Mouse (Mus musculus): ENCODE measurements around the gene Dapk1. TPM values are rescaled to one million over a fixed set of nuclear protein-coding genes. Genes with fewer than 3 reads are reported as not detected.

Gene Dapk1
- polyA plus RNA-seq, 1 experiment from 2014 or later = 35.3 TPM

- no peak for ATAC-seq (ENCODE audit: low FRiP score)
- 82% methylated on average over 3 of the region's 3 CpGs for WGBS
- no peak overlapping the region for H3K4me2 ChIP-seq (replicated peaks)
- H3K36me3 ChIP-seq (replicated peaks; ENCODE audit: control insufficient read depth, insufficient read depth) = peaks cover 82% of the 10 kb centered on the region
- DNase-seq (ENCODE audit: low spot score) = no peak
- no peak overlapping the region for H3K9ac ChIP-seq
- H3K4me3 ChIP-seq (replicated peaks; ENCODE audit: low read length) = no peak overlapping the region
- no peaks in the 10 kb centered on the region for H3K27me3 ChIP-seq (ENCODE audit: control insufficient read depth, insufficient read depth, low read length)
- H3K27ac ChIP-seq = no peak overlapping the region
- H3K4me1 ChIP-seq (replicated peaks; ENCODE audit: control insufficient read depth, insufficient read depth, low read length) = no peaks in the 10 kb centered on the region
- no peaks in the 10 kb centered on the region for H3K9me3 ChIP-seq (ENCODE audit: control insufficient read depth, low read length)
These were observed 129.3 kb downstream of the Dapk1 start for GRCm38 (mm10) chr13:60731001-60731400.

- H3K27me3 ChIP-seq (ENCODE audit: control insufficient read depth, insufficient read depth, low read length) = no peaks in the 10 kb centered on the region
- H3K4me1 ChIP-seq (replicated peaks; ENCODE audit: control insufficient read depth, insufficient read depth, low read length) = no peaks in the 10 kb centered on the region
- H3K9me3 ChIP-seq (ENCODE audit: control insufficient read depth, low read length) = no peaks in the 10 kb centered on the region
- ATAC-seq (ENCODE audit: low FRiP score) (no peak), DNase-seq (ENCODE audit: low spot score) (no peak)
- H3K9ac ChIP-seq = no peak overlapping the region
- 86% methylated on average over 9 of the region's 9 CpGs for WGBS
- no peak overlapping the region for H3K4me3 ChIP-seq (replicated peaks; ENCODE audit: low read length)
- H3K27ac ChIP-seq = no peak overlapping the region
- H3K36me3 ChIP-seq (replicated peaks; ENCODE audit: control insufficient read depth, insufficient read depth) = peaks cover 67% of the 10 kb centered on the region
- no peak overlapping the region for H3K4me2 ChIP-seq (replicated peaks)
These were observed 133.6 kb downstream of the Dapk1 start for GRCm38 (mm10) chr13:60735306-60735705.

- Histone ChIP-seq H3K9me3 (ENCODE audit: control insufficient read depth, low read length) (no peaks in the 10 kb centered on the region), H3K27me3 (ENCODE audit: control insufficient read depth, insufficient read depth, low read length) (no peaks in the 10 kb centered on the region), H3K4me2 (replicated peaks) (no peak overlapping the region), H3K9ac (no peak overlapping the region), H3K4me3 (replicated peaks; ENCODE audit: low read length) (no peak overlapping the region), H3K36me3 (replicated peaks; ENCODE audit: control insufficient read depth, insufficient read depth) (peaks cover 67% of the 10 kb centered on the region), H3K4me1 (replicated peaks; ENCODE audit: control insufficient read depth, insufficient read depth, low read length) (no peaks in the 10 kb centered on the region), H3K27ac (no peak overlapping the region)
- WGBS = 59% methylated on average over 13 of the region's 13 CpGs
- no peak for DNase-seq (ENCODE audit: low spot score)
- no peak for ATAC-seq (ENCODE audit: low FRiP score)
These were observed 134.8 kb downstream of the Dapk1 start for GRCm38 (mm10) chr13:60736421-60737105.

DNA sequence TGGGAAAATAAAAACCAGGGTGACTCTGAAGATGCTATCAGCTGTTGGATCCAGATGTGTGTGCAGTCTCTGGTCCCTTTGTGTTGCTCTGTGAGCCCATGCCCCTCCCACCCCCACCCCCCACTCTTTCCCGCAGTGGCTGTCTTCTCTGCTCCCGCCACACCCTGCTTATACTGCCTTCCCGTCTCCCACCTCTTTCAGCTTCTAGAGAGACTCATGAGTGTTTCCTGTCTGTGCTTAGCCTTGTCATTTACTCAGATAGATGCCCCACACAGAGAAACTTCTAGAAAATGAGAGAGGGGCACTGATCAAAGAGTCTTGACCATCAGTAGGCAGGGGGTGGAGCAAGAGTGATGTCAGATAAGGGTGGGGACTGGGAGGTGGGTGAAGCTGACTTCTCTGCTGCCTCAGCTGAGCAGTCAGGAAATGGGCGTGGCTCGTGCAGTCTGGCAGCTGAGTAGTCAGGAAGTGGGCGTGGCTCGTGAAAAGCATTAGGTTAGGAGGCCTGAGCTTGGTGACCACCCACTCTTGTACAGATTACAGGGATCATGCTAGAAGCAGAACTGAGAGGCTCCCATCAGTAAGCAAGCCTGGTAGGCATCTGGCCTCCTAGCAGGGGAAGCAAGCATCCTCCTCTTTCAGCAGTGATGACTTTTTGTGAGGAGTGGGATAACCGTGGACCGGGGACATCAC is 136.0 kb downstream of the Dapk1 start:
- Histone ChIP-seq H3K4me3 (replicated peaks; ENCODE audit: low read length) (no peak overlapping the region), H3K9ac (no peak overlapping the region), H3K9me3 (ENCODE audit: control insufficient read depth, low read length) (no peaks in the 10 kb centered on the region), H3K4me1 (replicated peaks; ENCODE audit: control insufficient read depth, insufficient read depth, low read length) (no peaks in the 10 kb centered on the region), H3K27me3 (ENCODE audit: control insufficient read depth, insufficient read depth, low read length) (no peaks in the 10 kb centered on the region), H3K4me2 (replicated peaks) (peak overlapping the region; percentile 4; the same call in 1 of the 2 replicates), H3K36me3 (replicated peaks; ENCODE audit: control insufficient read depth, insufficient read depth) (peaks cover 67% of the 10 kb centered on the region), H3K27ac (no peak overlapping the region)
- WGBS = 30% methylated on average over 9 of the region's 9 CpGs
- DNase-seq (ENCODE audit: low spot score) (peak; percentile 42), ATAC-seq (ENCODE audit: low FRiP score) (peak; percentile 37; the same call in 1 of the 2 replicates)

DNA sequence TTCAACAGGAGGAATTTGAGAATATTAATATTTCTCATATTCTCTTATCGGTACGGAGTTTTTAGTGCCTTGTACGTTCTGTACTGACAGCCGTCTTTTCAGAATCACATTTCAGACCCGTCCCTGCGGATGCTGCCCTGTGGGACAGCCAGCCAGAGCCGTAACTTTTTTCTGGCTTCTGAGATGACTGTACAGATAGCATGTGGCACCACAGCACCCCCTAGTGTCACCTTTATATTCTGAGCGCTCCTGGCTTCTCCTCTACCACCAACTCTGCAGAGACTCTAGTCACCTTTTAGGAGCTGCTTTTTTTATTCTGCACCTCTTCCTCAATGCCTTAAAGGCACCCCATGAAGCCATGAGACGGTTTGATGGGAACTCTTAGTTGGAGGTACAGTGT is 136.7 kb downstream of the Dapk1 start:
- Histone ChIP-seq H3K9ac (no peak overlapping the region), H3K4me2 (replicated peaks) (peak overlapping the region; percentile 4; the same call in 1 of the 2 replicates), H3K36me3 (replicated peaks; ENCODE audit: control insufficient read depth, insufficient read depth) (peaks cover 66% of the 10 kb centered on the region), H3K27ac (no peak overlapping the region), H3K4me3 (replicated peaks; ENCODE audit: low read length) (no peak overlapping the region), H3K9me3 (ENCODE audit: control insufficient read depth, low read length) (no peaks in the 10 kb centered on the region), H3K4me1 (replicated peaks; ENCODE audit: control insufficient read depth, insufficient read depth, low read length) (0 out of 2 replicates have a peak, but pooled peaks cover 2% of the 10 kb centered on the region), H3K27me3 (ENCODE audit: control insufficient read depth, insufficient read depth, low read length) (no peaks in the 10 kb centered on the region)
- DNase-seq (ENCODE audit: low spot score) (peak; percentile 83), ATAC-seq (ENCODE audit: low FRiP score) (peak; percentile 68)
- 8% methylated on average over 9 of the region's 9 CpGs for WGBS

GRCm38 (mm10) chr13:60740248-60740647 is 138.5 kb downstream of the Dapk1 start:
- Histone ChIP-seq H3K9me3 (ENCODE audit: control insufficient read depth, low read length) (no peaks in the 10 kb centered on the region), H3K36me3 (replicated peaks; ENCODE audit: control insufficient read depth, insufficient read depth) (peaks cover 63% of the 10 kb centered on the region), H3K4me3 (replicated peaks; ENCODE audit: low read length) (no peak overlapping the region), H3K4me1 (replicated peaks; ENCODE audit: control insufficient read depth, insufficient read depth, low read length) (peaks cover 7% of the 10 kb centered on the region; the same call in 1 of the 2 replicates), H3K27ac (no peak overlapping the region), H3K4me2 (replicated peaks) (no peak overlapping the region), H3K27me3 (ENCODE audit: control insufficient read depth, insufficient read depth, low read length) (no peaks in the 10 kb centered on the region), H3K9ac (no peak overlapping the region)
- ATAC-seq (ENCODE audit: low FRiP score) = no peak
- 93% methylated on average over 6 of the region's 6 CpGs for WGBS
- DNase-seq (ENCODE audit: low spot score) = no peak

- no peak for DNase-seq (ENCODE audit: low spot score)
- H3K9me3 ChIP-seq (ENCODE audit: control insufficient read depth, low read length) = no peaks in the 10 kb centered on the region
- peaks cover 49% of the 10 kb centered on the region for H3K36me3 ChIP-seq (replicated peaks; ENCODE audit: control insufficient read depth, insufficient read depth)
- WGBS = 89% methylated on average over 3 of the region's 3 CpGs
- peaks cover 7% of the 10 kb centered on the region; the same call in 1 of the 2 replicates for H3K4me1 ChIP-seq (replicated peaks; ENCODE audit: control insufficient read depth, insufficient read depth, low read length)
- no peak overlapping the region for H3K4me3 ChIP-seq (replicated peaks; ENCODE audit: low read length)
- no peak overlapping the region for H3K4me2 ChIP-seq (replicated peaks)
- ATAC-seq (ENCODE audit: low FRiP score) = no peak
- no peak overlapping the region for H3K27ac ChIP-seq
- no peak overlapping the region for H3K9ac ChIP-seq
- H3K27me3 ChIP-seq (ENCODE audit: control insufficient read depth, insufficient read depth, low read length) = no peaks in the 10 kb centered on the region
These were observed 140.9 kb downstream of the Dapk1 start for GRCm38 (mm10) chr13:60742611-60743010.

- ATAC-seq (ENCODE audit: low FRiP score) (peak; percentile 27; the same call in 1 of the 2 replicates), DNase-seq (ENCODE audit: low spot score) (no peak)
These were observed 141.8 kb downstream of the Dapk1 start for GRCm38 (mm10) chr13:60743381-60744077.

GRCm38 (mm10) chr13:60744078-60744460 is 142.3 kb downstream of the Dapk1 start:
- Histone ChIP-seq H3K9me3 (ENCODE audit: control insufficient read depth, low read length) (no peaks in the 10 kb centered on the region), H3K4me1 (replicated peaks; ENCODE audit: control insufficient read depth, insufficient read depth, low read length) (peaks cover 7% of the 10 kb centered on the region; the same call in 1 of the 2 replicates), H3K36me3 (replicated peaks; ENCODE audit: control insufficient read depth, insufficient read depth) (peaks cover 63% of the 10 kb centered on the region), H3K4me2 (replicated peaks) (no peak overlapping the region), H3K9ac (no peak overlapping the region), H3K4me3 (replicated peaks; ENCODE audit: low read length) (no peak overlapping the region), H3K27me3 (ENCODE audit: control insufficient read depth, insufficient read depth, low read length) (no peaks in the 10 kb centered on the region), H3K27ac (no peak overlapping the region)
- peak; percentile 54; the same call in 1 of the 2 replicates for ATAC-seq (ENCODE audit: low FRiP score)
- WGBS = 39% methylated on average over 7 of the region's 7 CpGs
- peak; percentile 84 for DNase-seq (ENCODE audit: low spot score)

More at GRCm38 (mm10) chr13:60743381-60744077, 141.8 kb downstream of the Dapk1 start:
- Histone ChIP-seq H3K27me3 (ENCODE audit: control insufficient read depth, insufficient read depth, low read length) (no peaks in the 10 kb centered on the region), H3K27ac (no peak overlapping the region), H3K4me3 (replicated peaks; ENCODE audit: low read length) (no peak overlapping the region), H3K9me3 (ENCODE audit: control insufficient read depth, low read length) (no peaks in the 10 kb centered on the region), H3K4me1 (replicated peaks; ENCODE audit: control insufficient read depth, insufficient read depth, low read length) (peaks cover 7% of the 10 kb centered on the region; the same call in 1 of the 2 replicates), H3K4me2 (replicated peaks) (no peak overlapping the region), H3K9ac (no peak overlapping the region), H3K36me3 (replicated peaks; ENCODE audit: control insufficient read depth, insufficient read depth) (peaks cover 57% of the 10 kb centered on the region)
- 71% methylated on average over 13 of the region's 13 CpGs for WGBS

Data from hindbrain, embryonic 14.5 days (tissue).